Mouse (Mus musculus) kidney, embryonic 14.5 days (tissue): ENCODE data around the gene Rab11fip5. TPM values are rescaled to one million over a fixed set of nuclear protein-coding genes. Genes with fewer than 3 reads are reported as not detected.

ENCODE experiments used
- ATAC-seq: fragments of 200-750 bp; cut with Nextera tagmentation; 2 replicates; pipeline ENCODE4 v1.8.0; 2017; ENCODE audit warnings: moderate number of reproducible peaks, mild to moderate bottlenecking, moderate TSS enrichment, moderate library complexity; ENCODE audit not compliant: low FRiP score, low TSS enrichment
- H3K27ac ChIP-seq: fragments of 300-500 bp; sonication (generic); 2 replicates; pipeline ENCODE4 v1.5.1; 2014; ENCODE audit warnings: low read depth, mild to moderate bottlenecking, low read length, moderate library complexity, mixed read lengths
- H3K27me3 ChIP-seq: fragments of 300-500 bp; sonication (generic); 2 replicates; pipeline ENCODE4 v1.6.1; 2014; ENCODE audit warnings: mild to moderate bottlenecking, low read length; ENCODE audit not compliant: control insufficient read depth, insufficient read depth
- H3K36me3 ChIP-seq: fragments of 300-500 bp; sonication (generic); 2 replicates; pipeline ENCODE4 v1.6.1; 2014; ENCODE audit warnings: low read length, mixed read lengths; ENCODE audit not compliant: control insufficient read depth, insufficient read depth
- H3K4me1 ChIP-seq: fragments of 300-500 bp; sonication (generic); 2 replicates; pipeline ENCODE4 v1.6.1; 2014; ENCODE audit warnings: low read length, mixed read lengths; ENCODE audit not compliant: control insufficient read depth, insufficient read depth
- H3K4me2 ChIP-seq: fragments of 300-500 bp; sonication (generic); replicated peaks from 2 replicates; pipeline ENCODE4 v1.6.1; 2014; ENCODE audit warnings: low read depth, mild to moderate bottlenecking, low read length
- H3K4me3 ChIP-seq: fragments of 300-500 bp; sonication (generic); 2 replicates; pipeline ENCODE4 v1.5.1; 2014; ENCODE audit warnings: mild to moderate bottlenecking, low read length
- H3K9ac ChIP-seq: fragments of 300-500 bp; sonication (generic); 2 replicates; pipeline ENCODE4 v1.6.1; 2014; ENCODE audit warnings: low read depth, mild to moderate bottlenecking, low read length, moderate library complexity
- H3K9me3 ChIP-seq: fragments of 300-500 bp; sonication (generic); 2 replicates; pipeline ENCODE4 v1.6.1; 2016; ENCODE audit warnings: low read length; ENCODE audit not compliant: control insufficient read depth
- WGBS: fragments of 180-500 bp; shearing (Covaris S2); extraction: QIAGEN DNeasy Blood & Tissue Kit; methylation state at CpG from one replicate; pipeline ENCODE4 v1.1.7; 2014; 5-methylcytosine and 5-hydroxymethylcytosine counted together
- polyA plus RNA-seq: library from polyadenylated mRNA; unstranded; fragments of >200 nt; fragmentation: Nextera tagmentation; extraction: Ambion mirVana; gene quantifications from 2 replicates; pipeline ENCODE4 v1.2.1, GENCODE M21; 2014

Rab11fip5 gene
- polyA plus RNA-seq, 1 experiment from 2014 or later, result 9.0 TPM

DNA sequence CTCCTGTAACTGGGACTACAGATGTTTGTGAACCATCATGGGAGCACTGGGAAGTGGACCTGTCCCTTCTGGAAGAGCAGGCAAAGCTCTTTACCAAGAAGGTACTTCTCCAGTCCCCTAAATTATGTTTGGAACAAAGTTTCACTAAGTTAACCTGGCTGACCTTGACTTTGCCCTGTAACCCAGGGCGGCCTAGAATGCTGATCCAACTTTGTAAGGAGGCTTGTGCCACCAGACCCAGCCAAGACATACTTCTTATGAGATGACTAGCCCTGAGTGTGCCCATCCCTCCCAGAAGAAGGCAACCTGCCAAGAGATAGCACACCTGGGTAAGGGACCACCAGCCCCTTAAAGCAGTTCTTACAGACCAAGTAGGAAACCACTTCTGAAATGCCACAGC lies 15.6 kb downstream of the Rab11fip5 start:
- no peak overlapping the region for H3K4me3 ChIP-seq
- WGBS, result 88% methylated on average over 1 of the region's 1 CpGs
- no peak overlapping the region for H3K9ac ChIP-seq
- no peaks in the 10 kb centered on the region for H3K27me3 ChIP-seq
- H3K4me1 ChIP-seq, result no peaks in the 10 kb centered on the region
- no peak overlapping the region for H3K4me2 ChIP-seq
- no peaks in the 10 kb centered on the region for H3K9me3 ChIP-seq
- no peaks in the 10 kb centered on the region for H3K36me3 ChIP-seq
- no peak overlapping the region for H3K27ac ChIP-seq
- ATAC-seq, result no peak

DNA sequence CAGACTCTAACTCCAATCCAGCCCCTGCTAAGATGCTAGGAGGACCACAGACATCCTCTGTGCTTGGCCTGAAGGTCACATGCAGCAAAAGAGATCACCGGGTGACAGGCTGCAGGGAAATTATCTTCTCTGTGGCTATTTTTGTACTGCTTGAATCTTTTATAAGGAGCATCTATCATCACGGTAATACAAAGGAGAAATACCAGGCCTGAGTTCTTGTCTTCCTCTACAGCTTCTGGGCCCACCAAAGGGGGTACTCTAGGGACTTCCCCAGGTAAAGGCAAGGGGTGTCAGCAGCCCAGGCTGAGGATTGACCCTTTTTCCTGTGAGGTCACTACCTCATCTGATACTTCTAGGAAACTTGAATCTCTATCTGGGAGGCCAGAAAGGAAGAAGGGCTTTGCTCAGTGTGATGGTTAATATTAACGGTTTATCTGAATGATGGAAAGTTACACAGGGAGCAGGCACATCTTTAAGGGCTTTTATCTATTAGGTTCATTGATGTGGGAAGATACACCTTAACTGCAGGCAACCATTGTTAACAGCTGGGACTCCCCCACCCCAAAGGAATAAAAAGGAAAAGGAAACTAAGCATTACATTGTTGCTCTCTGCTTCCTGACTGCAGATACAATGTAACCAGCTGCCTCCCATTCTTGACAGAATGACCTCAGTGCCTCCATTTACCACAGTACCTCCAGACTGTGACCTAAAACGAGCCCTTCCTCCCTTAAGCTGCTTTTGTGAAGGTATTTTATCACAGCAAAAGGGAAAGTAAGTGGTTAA lies 17.6 kb downstream of the Rab11fip5 start:
- Histone ChIP-seq H3K4me1 (no peaks in the 10 kb centered on the region), H3K27ac (no peak overlapping the region), H3K4me3 (no peak overlapping the region), H3K9me3 (no peaks in the 10 kb centered on the region), H3K36me3 (no peaks in the 10 kb centered on the region), H3K27me3 (no peaks in the 10 kb centered on the region), H3K4me2 (no peak overlapping the region), H3K9ac (no peak overlapping the region)
- WGBS, result 61% methylated on average over 4 of the region's 4 CpGs
- no peak for ATAC-seq

DNA sequence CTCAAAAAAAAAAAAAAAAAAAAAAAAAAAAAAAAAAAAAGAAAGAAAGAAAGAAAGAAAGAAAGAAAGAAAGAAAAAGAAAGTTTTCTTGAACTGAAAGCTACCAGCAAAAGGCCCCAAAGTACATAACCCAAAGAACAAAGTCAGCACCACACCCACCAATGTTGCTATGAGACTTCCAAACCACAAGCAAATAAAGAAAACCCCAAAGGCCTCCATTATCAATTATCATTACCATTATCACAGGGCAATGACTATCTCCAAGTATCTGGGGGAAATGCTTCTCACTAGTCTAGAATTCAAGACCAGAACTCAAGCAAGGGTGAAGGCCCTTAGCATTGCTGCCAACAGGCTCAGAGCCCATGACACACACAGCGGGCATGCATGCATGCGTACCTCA lies 18.7 kb downstream of the Rab11fip5 start:
- no peak overlapping the region for H3K27ac ChIP-seq
- no peak for ATAC-seq
- H3K27me3 ChIP-seq, result no peaks in the 10 kb centered on the region
- whole genome bisulfite sequencing, result 92% methylated on average over 2 of the region's 2 CpGs
- no peak overlapping the region for H3K4me2 ChIP-seq
- H3K36me3 ChIP-seq, result no peaks in the 10 kb centered on the region
- no peaks in the 10 kb centered on the region for H3K4me1 ChIP-seq
- no peaks in the 10 kb centered on the region for H3K9me3 ChIP-seq
- H3K9ac ChIP-seq, result no peak overlapping the region
- H3K4me3 ChIP-seq, result no peak overlapping the region

DNA sequence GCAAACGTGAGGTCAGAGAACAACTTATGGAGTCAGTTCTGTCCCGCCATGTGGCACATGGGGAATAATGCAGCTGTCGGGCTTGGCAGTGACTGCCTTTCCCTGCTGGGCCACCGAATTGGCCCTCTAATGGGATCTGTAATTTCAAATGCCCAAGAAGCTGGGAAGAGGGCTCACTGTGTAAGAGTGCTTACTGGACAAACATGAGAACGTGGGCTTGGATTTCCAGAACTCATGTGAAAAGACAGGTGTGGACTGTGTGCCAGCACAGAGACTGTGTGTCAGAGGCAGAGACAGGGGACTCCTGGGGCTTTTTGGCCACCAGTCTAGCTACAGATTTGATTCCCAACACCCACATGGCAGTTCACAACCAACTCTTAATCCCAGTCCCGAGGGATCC lies 19.7 kb downstream of the Rab11fip5 start:
- Histone ChIP-seq H3K9me3 (no peaks in the 10 kb centered on the region), H3K4me3 (no peak overlapping the region), H3K4me2 (no peak overlapping the region), H3K9ac (no peak overlapping the region), H3K36me3 (no peaks in the 10 kb centered on the region), H3K27ac (no peak overlapping the region), H3K27me3 (no peaks in the 10 kb centered on the region), H3K4me1 (no peaks in the 10 kb centered on the region)
- 79% methylated on average over 6 of the region's 6 CpGs for WGBS
- ATAC-seq, result no peak

DNA sequence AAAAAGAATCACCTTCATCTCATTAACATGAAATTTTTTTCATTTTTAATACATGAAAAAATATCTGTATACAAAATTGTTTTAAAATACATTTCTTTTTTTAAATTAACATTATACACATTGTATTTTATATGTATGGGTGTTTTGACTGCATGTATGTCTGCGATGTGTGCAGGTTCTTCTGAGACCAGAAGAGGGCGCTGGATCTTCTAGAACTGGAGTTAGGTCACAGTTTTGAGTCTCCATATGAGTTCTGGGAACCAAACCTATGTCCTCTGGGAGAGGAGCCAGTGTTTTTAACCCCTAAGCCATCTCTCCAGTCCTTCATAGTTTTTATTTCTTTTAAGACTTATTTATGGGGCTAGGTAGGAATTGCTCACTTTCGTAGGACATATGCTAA lies 20.7 kb downstream of the Rab11fip5 start:
- H3K9ac ChIP-seq, result no peak overlapping the region
- no peak overlapping the region for H3K27ac ChIP-seq
- H3K27me3 ChIP-seq, result no peaks in the 10 kb centered on the region
- H3K9me3 ChIP-seq, result no peaks in the 10 kb centered on the region
- no peak overlapping the region for H3K4me3 ChIP-seq
- no peaks in the 10 kb centered on the region for H3K36me3 ChIP-seq
- 66% methylated on average over 3 of the region's 3 CpGs for WGBS
- no peak overlapping the region for H3K4me2 ChIP-seq
- no peak for ATAC-seq
- H3K4me1 ChIP-seq, result no peaks in the 10 kb centered on the region

DNA sequence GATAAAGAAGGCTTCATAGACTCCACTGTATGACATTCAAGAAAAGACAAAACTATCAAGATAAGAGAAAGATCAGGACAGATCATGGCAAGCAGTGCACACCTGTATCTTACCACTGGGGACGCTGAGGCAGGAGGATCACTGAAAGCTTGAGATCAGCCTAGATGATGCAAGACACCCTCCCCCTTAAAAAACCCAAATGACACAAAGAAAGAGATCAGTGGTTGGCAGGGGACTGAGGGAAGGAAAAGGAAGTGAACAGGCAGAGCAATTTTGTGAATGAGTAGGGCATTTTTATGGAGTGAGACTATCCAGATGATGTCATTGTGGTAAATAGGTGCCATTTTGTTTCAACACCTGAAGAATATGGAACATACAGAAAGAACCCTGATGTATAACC lies 24.3 kb downstream of the Rab11fip5 start:
- Histone ChIP-seq H3K27me3 (no peaks in the 10 kb centered on the region), H3K27ac (no peak overlapping the region), H3K36me3 (peaks cover 3% of the 10 kb centered on the region; the same call in 1 of the 2 replicates), H3K4me2 (no peak overlapping the region), H3K9ac (no peak overlapping the region), H3K4me1 (no peaks in the 10 kb centered on the region), H3K4me3 (no peak overlapping the region), H3K9me3 (no peaks in the 10 kb centered on the region)
- WGBS, result 81% methylated on average over 1 of the region's 1 CpGs
- ATAC-seq, result no peak

DNA sequence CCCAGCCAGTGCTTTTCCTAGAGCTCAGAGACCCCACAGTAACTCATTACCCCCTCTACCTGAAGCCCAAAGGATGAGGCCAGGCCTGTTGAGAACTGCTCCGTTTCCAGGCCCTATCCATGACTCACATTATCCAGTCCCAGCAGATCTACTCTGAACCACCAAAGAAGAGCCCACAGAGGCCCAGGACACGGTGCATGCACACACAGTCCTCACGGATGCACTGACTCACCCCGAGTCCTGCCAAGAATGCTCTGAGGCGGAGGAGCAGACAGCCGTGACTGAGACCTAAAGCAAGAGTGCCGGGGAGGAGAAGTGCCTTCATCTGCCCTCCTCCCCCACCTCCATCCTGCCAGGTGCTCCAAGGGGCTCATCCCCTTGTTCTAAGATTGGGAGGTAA lies 25.2 kb downstream of the Rab11fip5 start:
- Histone ChIP-seq H3K9me3 (no peaks in the 10 kb centered on the region), H3K9ac (no peak overlapping the region), H3K4me3 (no peak overlapping the region), H3K27ac (no peak overlapping the region), H3K4me2 (no peak overlapping the region), H3K4me1 (no peaks in the 10 kb centered on the region), H3K27me3 (no peaks in the 10 kb centered on the region), H3K36me3 (peaks cover 3% of the 10 kb centered on the region; the same call in 1 of the 2 replicates)
- ATAC-seq, result peak; percentile 56; the same call in 1 of the 2 replicates
- 39% methylated on average over 7 of the region's 7 CpGs for WGBS

DNA sequence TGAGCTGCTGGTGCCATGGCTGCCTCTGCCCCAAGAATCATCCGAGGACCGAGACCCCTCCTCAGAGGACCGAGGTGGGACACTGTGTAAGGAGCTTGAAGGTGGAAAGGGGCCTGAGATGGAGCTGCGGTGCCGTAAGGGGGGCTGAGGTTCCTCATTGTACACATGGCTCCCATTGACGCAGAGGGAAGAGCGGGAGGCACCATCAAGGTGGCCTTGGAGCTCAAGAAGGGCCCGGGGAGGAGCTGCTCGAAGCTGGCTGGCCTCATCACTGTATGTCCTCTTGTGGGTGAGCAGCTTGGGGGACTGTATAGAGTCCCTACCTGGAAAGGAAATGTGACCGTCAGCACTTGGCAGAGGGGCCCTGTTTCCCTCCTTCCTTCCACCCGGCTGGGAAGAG lies 26.3 kb downstream of the Rab11fip5 start:
- no peak overlapping the region for H3K4me3 ChIP-seq
- H3K4me1 ChIP-seq, result no peaks in the 10 kb centered on the region
- peaks cover 3% of the 10 kb centered on the region; the same call in 1 of the 2 replicates for H3K36me3 ChIP-seq
- H3K27ac ChIP-seq, result no peak overlapping the region
- H3K27me3 ChIP-seq, result no peaks in the 10 kb centered on the region
- no peaks in the 10 kb centered on the region for H3K9me3 ChIP-seq
- no peak overlapping the region for H3K4me2 ChIP-seq
- H3K9ac ChIP-seq, result no peak overlapping the region
- ATAC-seq, result no peak
- 86% methylated on average over 11 of the region's 11 CpGs for whole genome bisulfite sequencing

DNA sequence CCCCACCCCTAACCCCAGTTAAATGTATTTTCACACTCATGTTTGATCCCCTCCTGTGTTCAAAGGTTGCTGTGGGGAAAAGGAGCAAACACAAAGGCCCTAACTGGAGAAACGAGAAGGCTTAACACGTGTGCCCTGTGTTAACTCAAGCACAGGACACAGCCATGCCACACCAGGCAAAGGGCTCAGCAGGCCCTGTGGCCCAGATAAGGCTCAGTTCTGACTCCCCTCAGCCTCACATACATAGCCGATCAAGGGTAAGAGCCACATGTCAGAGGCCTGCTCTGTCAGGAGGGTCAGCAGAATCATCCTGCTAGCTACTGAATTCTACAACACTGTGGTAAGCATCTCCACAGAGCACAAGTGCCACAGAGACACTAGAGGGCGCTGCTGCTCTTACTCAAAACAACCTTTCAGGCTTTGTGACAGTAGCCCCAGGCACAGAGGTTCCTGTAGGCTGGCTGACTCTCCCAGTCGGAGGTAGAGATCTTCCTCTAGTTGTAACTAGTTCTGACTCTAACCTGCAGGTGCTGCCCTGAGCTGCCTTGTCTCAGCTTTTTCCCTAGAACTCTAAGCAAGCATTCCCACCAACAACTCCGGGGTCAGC lies 28.3 kb downstream of the Rab11fip5 start:
- ATAC-seq, result peak; percentile 71; the same call in 1 of the 2 replicates

More for the DNA sequence above, 28.3 kb downstream of the Rab11fip5 start:
- no peak overlapping the region for H3K27ac ChIP-seq
- H3K27me3 ChIP-seq, result no peaks in the 10 kb centered on the region
- 37% methylated on average over 6 of the region's 6 CpGs for WGBS
- no peak overlapping the region for H3K9ac ChIP-seq
- H3K4me2 ChIP-seq, result no peak overlapping the region
- no peaks in the 10 kb centered on the region for H3K9me3 ChIP-seq
- H3K36me3 ChIP-seq, result peaks cover 3% of the 10 kb centered on the region; the same call in 1 of the 2 replicates
- no peaks in the 10 kb centered on the region for H3K4me1 ChIP-seq
- no peak overlapping the region for H3K4me3 ChIP-seq
